Mouse (Mus musculus) megakaryocyte, embryonic 14.5 days (primary cell): ENCODE measurements around the gene Ntsr2. TPM values are rescaled to one million over a fixed set of nuclear protein-coding genes. Genes with fewer than 3 reads are reported as not detected.

ENCODE experiments used
- H3K27me3 ChIP-seq: replicated peaks from 2 replicates; pipeline ENCODE3; 2012; ENCODE audit warnings: inconsistent platforms
- H3K36me3 ChIP-seq: replicated peaks from 2 replicates; pipeline ENCODE3; 2012; ENCODE audit warnings: low read length, inconsistent platforms, mixed read lengths
- H3K4me1 ChIP-seq: 2 replicates; pipeline ENCODE4 v1.6.1; 2012; ENCODE audit warnings: inconsistent platforms
- H3K4me3 ChIP-seq: replicated peaks from 2 replicates; pipeline ENCODE3; 2012; ENCODE audit warnings: moderate library complexity, mild to moderate bottlenecking, inconsistent platforms
- H3K9me3 ChIP-seq: 2 replicates; pipeline ENCODE4 v1.6.1; 2012; ENCODE audit warnings: inconsistent platforms
- FLI1 ChIP-seq: IDR thresholded peaks from 2 replicates; pipeline ENCODE4 v1.6.1; 2012; ENCODE audit warnings: low read length, inconsistent platforms, mixed read lengths
- GATA1 ChIP-seq: IDR thresholded peaks from 3 replicates; pipeline ENCODE4 v1.6.1; 2012; ENCODE audit warnings: mixed read lengths, low read length, inconsistent platforms, borderline replicate concordance
- polyA plus RNA-seq: library from polyadenylated mRNA; stranded (reverse); fragments of >175 nt; gene quantifications from 2 replicates; pipeline ENCODE4 v1.2.3, GENCODE M21; 2012; ENCODE audit warnings: low replicate concordance; ENCODE audit not compliant: insufficient read depth

Gene Ntsr2
- polyA plus RNA-seq, 1 experiment = not detected

DNA sequence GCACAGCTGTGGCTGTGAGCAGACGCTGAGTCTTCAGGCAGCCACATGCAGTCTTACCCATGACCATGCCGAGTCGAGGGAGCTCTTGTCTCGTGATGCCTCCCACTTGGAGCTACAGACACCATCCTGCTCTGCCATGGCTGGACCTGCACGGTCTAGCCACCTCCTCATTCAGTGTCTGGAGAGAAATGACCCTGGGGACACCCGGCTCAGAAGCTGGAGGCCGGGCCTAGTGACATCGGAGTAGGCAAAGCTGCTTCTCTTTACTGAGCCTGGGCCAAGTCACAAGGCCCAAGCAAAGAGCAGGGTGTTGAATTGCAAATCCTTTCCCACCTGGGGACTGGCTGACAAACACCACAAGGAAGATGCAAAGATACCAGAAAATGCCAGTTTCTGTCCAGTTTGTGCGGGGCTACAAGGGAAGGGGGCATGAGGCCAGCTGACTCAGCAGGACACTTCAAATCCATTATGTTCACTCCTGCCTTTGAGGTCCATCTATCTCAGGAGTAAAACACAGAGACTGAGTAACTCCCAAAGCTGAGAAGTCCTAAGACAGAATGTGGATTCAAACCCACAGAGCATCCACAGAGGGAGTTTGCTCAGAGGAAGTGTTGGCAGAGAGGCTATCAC, 6.3 kb upstream of the Ntsr2 start:
- no peak for TF ChIP-seq GATA1
- no peak for TF ChIP-seq FLI1
- no peaks in the 10 kb centered on the region for H3K36me3 ChIP-seq
- H3K27me3 ChIP-seq = peaks cover 38% of the 10 kb centered on the region
- H3K9me3 ChIP-seq = no peaks in the 10 kb centered on the region
- no peak overlapping the region for H3K4me3 ChIP-seq
- H3K4me1 ChIP-seq = no peaks in the 10 kb centered on the region

DNA sequence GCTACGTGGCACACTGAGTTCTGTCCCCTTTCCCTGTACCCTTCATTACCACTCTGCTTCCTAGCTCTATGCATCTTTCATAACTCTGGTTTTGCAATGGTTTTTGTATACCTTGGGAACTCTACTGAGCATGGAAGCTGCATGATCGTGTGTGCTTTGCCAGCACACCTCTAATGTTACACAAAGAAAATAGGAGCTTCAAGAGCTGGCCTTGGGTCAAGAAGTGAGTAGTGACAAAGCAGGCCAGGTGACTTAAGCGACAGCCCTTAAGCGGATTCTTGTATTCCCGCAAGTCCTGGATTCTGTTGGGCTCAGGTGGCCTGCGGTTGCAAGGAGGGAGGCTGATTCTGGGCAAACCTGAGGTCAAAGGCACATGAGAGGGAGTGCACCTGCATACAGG, 4.9 kb upstream of the Ntsr2 start:
- Histone ChIP-seq H3K9me3 (peaks cover 1% of the 10 kb centered on the region), H3K36me3 (no peaks in the 10 kb centered on the region), H3K4me1 (peaks cover under 1% of the 10 kb centered on the region; the same call in 1 of the 2 replicates), H3K4me3 (no peak overlapping the region), H3K27me3 (peaks cover 47% of the 10 kb centered on the region)
- TF ChIP-seq GATA1 (no peak), FLI1 (no peak)

DNA sequence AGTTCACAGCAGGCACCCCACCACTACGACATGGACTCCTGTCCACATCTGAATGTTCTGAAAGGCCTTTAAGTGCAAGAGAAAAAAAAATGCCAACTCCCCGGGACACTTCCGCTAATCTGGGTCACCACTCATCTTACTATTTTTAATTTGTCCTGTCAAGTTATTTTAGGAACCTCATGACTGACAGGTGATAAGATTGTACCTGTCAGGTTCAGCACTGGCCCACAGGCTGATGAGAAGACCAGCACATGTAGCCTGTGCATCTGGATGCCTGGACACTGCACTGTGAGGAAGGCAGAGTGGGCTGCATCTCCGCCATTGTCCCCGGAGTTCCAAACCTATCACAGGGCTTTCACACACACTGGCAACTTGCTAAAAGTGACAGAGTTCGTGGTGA, 3.4 kb upstream of the Ntsr2 start:
- Histone ChIP-seq H3K4me1 (peaks cover 7% of the 10 kb centered on the region; the same call in 1 of the 2 replicates), H3K27me3 (peaks cover 55% of the 10 kb centered on the region), H3K9me3 (peaks cover 6% of the 10 kb centered on the region), H3K36me3 (no peaks in the 10 kb centered on the region), H3K4me3 (no peak overlapping the region)
- TF ChIP-seq FLI1 = no peak
- no peak for TF ChIP-seq GATA1

DNA sequence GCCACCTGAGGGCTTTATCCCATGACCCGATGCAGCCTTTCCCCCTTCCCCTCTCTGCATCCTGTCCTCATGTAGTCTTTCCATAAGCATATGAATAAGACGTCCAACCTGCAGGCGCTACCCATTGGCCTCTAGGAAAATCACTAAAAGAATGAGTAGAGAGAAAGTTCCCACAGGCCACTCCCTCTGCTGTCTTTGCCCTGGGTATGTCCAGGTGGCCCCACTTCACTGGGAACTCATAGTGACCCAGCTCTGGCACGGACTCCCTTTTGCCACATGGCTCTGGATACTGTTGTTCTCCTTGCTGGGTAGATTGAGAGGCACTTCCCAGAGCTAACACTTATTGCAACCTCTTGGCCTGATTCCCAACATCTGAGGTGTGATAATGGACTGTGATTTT, 2.4 kb downstream of the Ntsr2 start:
- no peaks in the 10 kb centered on the region for H3K36me3 ChIP-seq
- TF ChIP-seq FLI1 (no peak), GATA1 (no peak)
- peaks cover 6% of the 10 kb centered on the region for H3K9me3 ChIP-seq
- H3K27me3 ChIP-seq = peaks cover 52% of the 10 kb centered on the region
- no peak overlapping the region for H3K4me3 ChIP-seq
- peaks cover 7% of the 10 kb centered on the region; the same call in 1 of the 2 replicates for H3K4me1 ChIP-seq

DNA sequence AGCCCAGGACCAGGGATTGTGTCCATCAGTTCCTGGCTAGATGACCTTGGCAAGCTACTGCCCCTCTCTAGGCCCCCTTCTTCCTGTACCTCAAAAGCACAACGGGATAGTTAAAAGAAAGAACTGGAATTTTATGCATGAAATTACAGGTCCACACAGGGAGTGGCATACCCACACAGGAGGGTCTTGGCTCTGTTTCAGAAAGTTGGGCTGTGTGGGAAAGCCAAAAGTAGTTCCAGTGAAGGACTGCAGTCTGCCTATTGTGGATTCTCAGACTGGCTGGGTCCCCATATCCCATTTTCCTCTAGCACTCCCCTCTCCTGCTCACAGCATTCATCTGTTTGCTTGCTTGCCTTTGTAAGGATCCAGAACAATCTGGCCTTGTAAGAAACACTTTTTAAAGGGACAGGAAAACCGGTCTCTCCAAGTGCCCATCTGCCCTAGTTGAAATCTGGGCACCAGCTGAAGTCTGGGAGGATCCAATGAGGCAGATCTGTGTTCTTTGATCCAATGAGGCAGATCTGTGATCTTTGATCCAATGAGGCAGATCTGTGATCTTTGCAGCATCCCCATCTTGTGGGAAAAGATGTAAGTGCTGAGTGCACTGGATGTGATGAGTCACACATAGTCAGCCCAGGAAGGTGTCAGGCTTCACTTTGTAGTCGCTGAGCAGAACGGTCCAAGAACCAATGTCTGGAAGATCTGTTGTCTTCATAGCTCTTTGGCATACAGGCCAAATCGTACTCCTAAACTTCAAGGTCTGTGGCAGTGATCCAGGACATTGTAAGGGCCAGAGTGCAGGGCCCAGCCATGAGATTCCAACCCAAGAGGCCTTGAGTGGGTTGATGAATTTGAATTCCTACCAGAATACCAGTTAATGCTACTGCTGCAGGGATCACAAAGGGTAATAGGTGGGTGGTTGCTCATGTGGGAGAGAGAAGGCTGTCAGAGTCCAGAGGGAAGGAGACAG, 4.0 kb downstream of the Ntsr2 start:
- Histone ChIP-seq H3K27me3 (peaks cover 49% of the 10 kb centered on the region), H3K36me3 (no peaks in the 10 kb centered on the region), H3K4me3 (no peak overlapping the region), H3K4me1 (peaks cover 7% of the 10 kb centered on the region; the same call in 1 of the 2 replicates), H3K9me3 (peaks cover 6% of the 10 kb centered on the region)
- TF ChIP-seq GATA1 (no peak), FLI1 (no peak)

DNA sequence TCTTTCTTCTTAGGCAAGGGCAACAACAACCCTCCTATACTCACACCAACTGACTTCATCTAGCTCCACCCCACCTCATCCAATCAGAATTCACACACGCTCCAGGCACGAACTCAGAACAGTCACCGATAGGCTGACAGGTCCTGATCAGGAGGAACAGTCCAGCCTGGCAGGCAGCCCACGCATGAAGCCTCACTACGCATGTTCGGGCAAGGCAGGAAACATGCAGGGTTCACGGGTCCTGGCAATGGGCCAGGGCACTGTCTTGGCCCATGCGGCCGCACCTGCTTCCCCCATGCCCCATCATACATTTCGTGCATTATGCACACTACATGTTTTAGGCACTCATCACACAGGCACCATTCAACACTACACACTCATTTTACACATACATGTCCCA, 8.3 kb downstream of the Ntsr2 start:
- no peaks in the 10 kb centered on the region for H3K4me1 ChIP-seq
- peaks cover 21% of the 10 kb centered on the region for H3K27me3 ChIP-seq
- H3K4me3 ChIP-seq = no peak overlapping the region
- no peaks in the 10 kb centered on the region for H3K36me3 ChIP-seq
- no peak for TF ChIP-seq GATA1
- no peak for TF ChIP-seq FLI1
- H3K9me3 ChIP-seq = no peaks in the 10 kb centered on the region

DNA sequence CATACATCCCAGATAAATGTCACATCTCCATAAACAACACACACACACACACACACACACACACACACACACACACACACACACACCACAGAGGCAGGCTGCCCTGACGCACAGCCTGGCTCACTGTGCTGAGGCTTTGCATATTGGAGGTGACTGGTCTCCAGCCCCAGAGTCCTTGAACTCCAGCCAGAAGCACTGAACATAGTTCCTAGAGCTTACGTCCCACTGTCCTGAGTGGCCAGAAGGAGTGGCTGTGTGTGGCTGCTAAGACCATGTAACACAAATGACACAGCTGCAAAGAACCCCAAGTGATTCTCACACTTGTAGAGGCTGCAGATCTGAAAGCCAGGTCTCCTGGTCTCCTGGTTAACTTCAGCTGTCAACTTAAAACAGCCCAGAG, 8.8 kb downstream of the Ntsr2 start:
- no peaks in the 10 kb centered on the region for H3K36me3 ChIP-seq
- peaks cover 18% of the 10 kb centered on the region for H3K27me3 ChIP-seq
- no peaks in the 10 kb centered on the region for H3K9me3 ChIP-seq
- no peak overlapping the region for H3K4me3 ChIP-seq
- no peaks in the 10 kb centered on the region for H3K4me1 ChIP-seq
- TF ChIP-seq FLI1 (no peak), GATA1 (no peak)

DNA sequence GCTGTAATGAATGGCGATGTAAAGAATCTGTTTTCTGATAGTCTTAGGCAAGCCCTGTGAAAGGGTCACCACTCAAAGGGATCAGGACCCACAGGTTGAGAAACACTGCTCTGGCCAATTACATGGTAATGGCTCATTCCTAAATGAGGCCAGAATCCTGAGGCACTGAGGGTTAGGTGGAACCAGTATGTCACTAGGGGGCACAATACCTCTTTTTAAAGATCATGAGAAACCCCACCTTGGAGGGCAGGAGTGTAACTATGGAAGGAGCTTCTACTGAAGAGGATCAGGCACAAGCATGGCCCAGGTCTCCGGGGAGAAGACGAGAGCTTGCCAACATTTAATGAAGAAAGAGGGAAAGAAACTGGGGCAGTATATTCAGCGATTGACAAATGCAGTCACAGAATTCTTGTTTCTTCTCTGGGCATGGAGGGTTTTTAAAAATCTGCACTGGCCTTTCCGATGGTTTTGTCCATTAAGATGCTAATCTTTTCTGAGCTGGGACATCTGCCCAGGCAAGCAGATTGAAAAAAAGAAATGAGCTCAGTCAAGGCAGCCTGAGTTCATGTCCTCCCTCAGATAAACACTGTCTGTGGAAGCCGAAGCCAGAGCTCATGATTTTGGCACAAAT, 9.9 kb downstream of the Ntsr2 start:
- no peaks in the 10 kb centered on the region for H3K4me1 ChIP-seq
- H3K36me3 ChIP-seq = no peaks in the 10 kb centered on the region
- peaks cover 18% of the 10 kb centered on the region for H3K27me3 ChIP-seq
- H3K9me3 ChIP-seq = no peaks in the 10 kb centered on the region
- H3K4me3 ChIP-seq = no peak overlapping the region
- TF ChIP-seq GATA1 = no peak
- TF ChIP-seq FLI1 = no peak

DNA sequence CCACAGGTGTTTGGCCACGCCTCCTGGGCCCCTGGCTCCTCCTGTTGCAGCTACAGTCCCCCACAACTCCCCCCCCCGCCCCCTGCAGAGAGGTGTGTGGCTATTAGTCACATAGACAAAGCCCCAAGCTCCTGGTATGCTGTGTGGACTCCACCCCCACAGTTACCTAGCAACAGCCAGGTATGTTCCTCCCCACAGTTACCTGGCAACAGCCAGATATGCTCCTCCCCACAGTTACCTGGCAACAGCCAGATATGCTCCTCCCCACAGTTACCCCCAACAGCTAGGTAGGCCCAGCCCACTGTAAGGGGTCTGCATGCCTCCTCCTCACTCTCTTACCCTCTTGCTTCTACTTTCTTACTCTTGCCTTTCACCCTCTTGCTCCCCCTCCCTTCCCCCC, 11.8 kb downstream of the Ntsr2 start:
- Histone ChIP-seq H3K27me3 (peaks cover 15% of the 10 kb centered on the region), H3K4me3 (no peak overlapping the region), H3K36me3 (no peaks in the 10 kb centered on the region), H3K9me3 (no peaks in the 10 kb centered on the region), H3K4me1 (no peaks in the 10 kb centered on the region)
- TF ChIP-seq GATA1 (no peak), FLI1 (no peak)

DNA sequence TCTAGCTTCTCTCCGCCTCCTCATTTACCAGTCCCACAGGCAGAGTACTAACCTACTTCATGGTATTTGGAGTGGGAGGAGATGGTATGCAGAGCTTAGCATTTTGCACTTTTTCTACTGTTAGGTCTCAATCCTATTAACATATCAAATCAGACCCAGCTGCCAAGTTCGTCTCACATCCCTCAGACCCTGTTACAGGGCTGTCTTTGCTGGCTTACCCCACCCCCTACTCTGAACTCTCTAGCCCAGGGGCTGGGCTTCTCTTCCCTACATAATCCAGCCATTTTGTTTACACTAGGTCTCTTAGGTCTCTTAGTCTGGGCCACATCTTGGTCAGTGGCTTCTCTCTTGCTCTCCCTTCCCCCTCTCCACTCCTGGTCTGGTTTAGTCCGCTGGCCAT, 16.0 kb downstream of the Ntsr2 start:
- H3K4me1 ChIP-seq = no peaks in the 10 kb centered on the region
- peaks cover 6% of the 10 kb centered on the region for H3K27me3 ChIP-seq
- no peaks in the 10 kb centered on the region for H3K9me3 ChIP-seq
- H3K4me3 ChIP-seq = no peak overlapping the region
- no peaks in the 10 kb centered on the region for H3K36me3 ChIP-seq
- TF ChIP-seq GATA1 = no peak
- TF ChIP-seq FLI1 = no peak
